Mouse (Mus musculus) ovary, postnatal 10 days (tissue): ENCODE measurements around the gene Paics.

Experiments used
- DNase-seq: peaks from one replicate; pipeline ENCODE4 v3.0.0; 2022; ENCODE audit warnings: low spot score

The Paics gene

GRCm38 (mm10) chr5:77011082-77011481 lies 60.0 kb downstream of the Paics start:
- DNase-seq = no peak

- DNase-seq = no peak
Observed at GRCm38 (mm10) chr5:77013171-77013570, 62.1 kb downstream of the Paics start.

GRCm38 (mm10) chr5:77015544-77016482 lies 64.7 kb downstream of the Paics start, which contains the start of gene Thegl:
Thegl (plus strand) TSS chr5:77016023.
- peak; percentile 21 for DNase-seq
